Mouse (Mus musculus) ES-E14 (cell line): ENCODE results near the gene Vamp1. TPM values are rescaled to one million over a fixed set of nuclear protein-coding genes. Genes with fewer than 3 reads are reported as not detected.

Experiments used
- DNase-seq: peaks from one replicate; pipeline ENCODE4 v3.0.0-alpha.2; 2013; ENCODE audit warnings: low read depth, low spot score
- H3K27ac ChIP-seq: 2 replicates; pipeline ENCODE4 v1.5.1; 2012; ENCODE audit warnings: low read depth, mild to moderate bottlenecking, low read length, moderate library complexity, mixed read lengths; ENCODE audit not compliant: poor library complexity, insufficient read depth, severe bottlenecking
- H3K36me3 ChIP-seq: 2 replicates; pipeline ENCODE4 v1.6.1; 2012; ENCODE audit warnings: mild to moderate bottlenecking, low read length, moderate library complexity, mixed read lengths; ENCODE audit not compliant: control insufficient read depth, poor library complexity, insufficient read depth, severe bottlenecking
- H3K4me1 ChIP-seq, 2 experiments: fragments of 150-350 bp in 1 of 2; sonication (generic) in 1 of 2; 2 replicates each; pipeline ENCODE4 v1.6.1; 2012; ENCODE audit warnings: low read length in 2 of 2, mild to moderate bottlenecking in 1 of 2, mixed read lengths in 1 of 2; ENCODE audit not compliant: control insufficient read depth in 2 of 2, insufficient read depth in 2 of 2, poor library complexity in 1 of 2
- H3K4me3 ChIP-seq, 2 experiments: fragments of 150-350 bp in 1 of 2; sonication (generic) in 1 of 2; 2 replicates each; pipeline ENCODE4 v1.5.1; 2012; ENCODE audit warnings: low read length in 2 of 2, low read depth in 1 of 2, mild to moderate bottlenecking in 1 of 2, mixed read lengths in 1 of 2; ENCODE audit not compliant: insufficient read depth in 1 of 2, poor library complexity in 1 of 2, severe bottlenecking in 1 of 2
- H3K9ac ChIP-seq: 2 replicates; pipeline ENCODE4 v1.6.1; 2012; ENCODE audit warnings: low read depth, mild to moderate bottlenecking, low read length, mixed read lengths; ENCODE audit not compliant: poor library complexity, insufficient read depth, severe bottlenecking
- H3K9me3 ChIP-seq: fragments of 150-350 bp; sonication (generic); 2 replicates; pipeline ENCODE4 v1.6.1; 2012; ENCODE audit warnings: low read depth, mild to moderate bottlenecking, low read length; ENCODE audit not compliant: control insufficient read depth, insufficient read depth
- CHD2 ChIP-seq: IDR thresholded peaks from 2 replicates; pipeline ENCODE4 v1.6.1; 2014; ENCODE audit warnings: mild to moderate bottlenecking, low read depth, low read length, inconsistent platforms
- HCFC1 ChIP-seq: IDR thresholded peaks from 2 replicates; pipeline ENCODE4 v1.6.1; 2012; ENCODE audit warnings: low read length, inconsistent platforms, borderline replicate concordance; ENCODE audit not compliant: insufficient read depth
- MAFK ChIP-seq: IDR thresholded peaks from 2 replicates; pipeline ENCODE4 v1.6.1; 2014; ENCODE audit warnings: mild to moderate bottlenecking, low read depth, low read length, inconsistent platforms; ENCODE audit not compliant: insufficient read depth
- ZC3H11A ChIP-seq: IDR thresholded peaks from 2 replicates; pipeline ENCODE4 v1.6.1; 2012; ENCODE audit warnings: low read depth, mild to moderate bottlenecking, inconsistent platforms, low read length, borderline replicate concordance
- ZNF384 ChIP-seq: IDR thresholded peaks from 2 replicates; pipeline ENCODE4 v1.6.1; 2012; ENCODE audit warnings: low read depth, low read length, inconsistent platforms
- in situ Hi-C, 2 experiments: fragments of 600-800 bp; cut with MboI; formaldehyde crosslinking; loops; one replicate each; pipeline ENCODE4 v1.15.1; 2025; ENCODE audit warnings: low sequenced_read_pairs in 2 of 2, inconsistent platforms in 1 of 2; ENCODE audit not compliant: unreplicated experiment in 2 of 2
- total RNA-seq: library from RNA; depleted of rRNA; stranded (reverse); fragments of 300-350 nt; gene quantifications from 2 replicates; pipeline ENCODE4 v1.2.3, GENCODE M21; 2012

The Vamp1 gene
- total RNA-seq, 1 experiment, result 3.5 TPM

DNA sequence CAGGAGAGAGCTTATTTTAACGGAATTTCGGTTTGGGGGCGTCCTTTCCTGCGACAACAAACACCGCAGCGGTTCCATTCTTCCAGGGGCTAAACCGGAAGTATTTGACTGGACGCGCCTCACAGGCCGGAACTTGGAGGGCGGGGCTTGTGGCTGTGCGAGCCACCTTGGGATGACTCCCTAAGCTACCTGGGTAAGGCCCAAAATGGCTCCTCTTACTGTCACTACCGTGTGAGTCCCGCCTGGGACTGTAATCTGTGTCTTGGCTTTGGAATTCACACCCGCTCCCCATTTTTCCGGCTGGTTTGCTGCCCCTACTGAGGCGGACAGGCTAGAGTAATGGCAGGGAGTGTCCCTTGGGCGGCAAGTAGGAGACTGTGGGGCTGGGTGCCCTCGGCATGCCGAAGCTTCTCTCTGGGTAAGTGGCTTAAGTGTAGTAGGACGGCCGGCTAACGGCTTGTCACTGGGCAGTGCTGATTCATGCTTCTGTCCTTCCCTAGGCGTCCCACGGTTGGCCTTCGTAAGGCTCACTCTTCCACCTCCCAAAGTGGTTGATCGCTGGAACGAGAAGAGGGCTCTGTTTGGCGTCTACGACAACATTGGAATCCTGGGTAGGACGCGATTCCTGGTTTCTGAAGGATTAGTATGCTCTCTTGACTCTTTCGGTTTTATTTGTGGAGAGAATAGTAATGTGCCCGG is 23.2 kb upstream of the Vamp1 start:
- Histone ChIP-seq H3K36me3 (peaks cover 20% of the 10 kb centered on the region), H3K4me1 (peaks cover 4 to 5% of the 10 kb centered on the region in 2 experiments; a peak in 2 of 4 replicates), H3K27ac (peak overlapping the region; percentile 100), H3K9ac (peak overlapping the region; percentile 100), H3K4me3 (peak overlapping the region; percentile 97 to 99), H3K9me3 (no peaks in the 10 kb centered on the region)
- no peak for TF ChIP-seq ZC3H11A
- TF ChIP-seq HCFC1, result no peak
- no peak for TF ChIP-seq ZNF384
- TF ChIP-seq CHD2, result no peak
- no peak for TF ChIP-seq MAFK
- peak; percentile 92 for DNase-seq
- in situ Hi-C loops, result no loop called here

DNA sequence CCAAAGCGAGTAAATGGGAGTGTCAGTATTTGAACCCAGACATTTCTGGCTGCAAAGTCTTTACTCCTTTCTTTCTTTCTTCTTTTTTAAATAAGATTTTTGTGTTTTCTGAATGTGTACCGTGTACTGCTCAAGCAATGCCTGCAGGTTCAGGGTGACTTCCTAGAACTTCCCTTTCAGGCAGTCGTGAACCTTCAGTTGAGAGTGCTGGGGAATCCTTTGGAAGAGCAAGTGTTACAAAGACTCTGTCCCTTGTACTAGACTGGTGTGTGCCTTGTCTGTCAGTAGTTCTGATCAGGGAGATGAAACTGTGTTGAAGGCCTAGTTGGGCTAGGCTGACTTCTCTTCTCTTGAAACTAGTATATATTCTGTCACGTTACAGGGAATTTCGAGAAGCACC is 22.5 kb upstream of the Vamp1 start:
- no peak for TF ChIP-seq MAFK
- TF ChIP-seq HCFC1, result no peak
- no peak for TF ChIP-seq ZC3H11A
- TF ChIP-seq CHD2, result no peak
- H3K4me1 ChIP-seq, result peaks cover 6 to 7% of the 10 kb centered on the region in 2 experiments; a peak in 3 of 4 replicates
- peak overlapping the region; percentile 100 for H3K9ac ChIP-seq
- no peak for DNase-seq
- H3K27ac ChIP-seq, result peak overlapping the region; percentile 100; the same call in 1 of the 2 replicates
- in situ Hi-C loops, result no loop called here
- no peaks in the 10 kb centered on the region for H3K9me3 ChIP-seq
- H3K36me3 ChIP-seq, result peaks cover 15% of the 10 kb centered on the region
- H3K4me3 ChIP-seq, result peak overlapping the region; percentile 97 to 99

DNA sequence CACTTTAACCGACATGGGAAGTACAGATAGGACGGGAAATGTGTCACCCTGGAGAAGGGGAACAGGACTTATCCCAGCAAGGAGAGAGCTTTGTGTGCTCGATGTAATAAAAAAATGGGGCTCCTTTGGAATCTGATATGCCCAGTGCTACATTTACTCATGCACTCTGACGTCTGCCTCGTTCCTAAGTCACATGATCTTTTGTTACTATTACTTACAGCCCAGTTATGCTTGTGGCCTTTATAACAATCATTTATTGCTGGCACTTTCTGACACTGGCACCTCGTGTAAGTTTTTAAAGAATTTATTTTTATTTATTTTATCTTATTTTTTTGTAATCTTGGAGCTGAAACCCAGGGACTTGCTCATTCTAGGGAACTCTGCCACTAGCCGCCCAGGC is 22.0 kb upstream of the Vamp1 start:
- H3K27ac ChIP-seq, result no peak overlapping the region
- H3K9ac ChIP-seq, result no peak overlapping the region
- H3K36me3 ChIP-seq, result peaks cover 12% of the 10 kb centered on the region
- H3K4me1 ChIP-seq, result peaks cover 6 to 10% of the 10 kb centered on the region in 2 experiments; a peak in 3 of 4 replicates
- in situ Hi-C loops, result no loop called here
- no peak for TF ChIP-seq ZC3H11A
- no peak for TF ChIP-seq ZNF384
- TF ChIP-seq CHD2, result no peak
- no peak for TF ChIP-seq MAFK
- TF ChIP-seq HCFC1, result no peak
- no peaks in the 10 kb centered on the region for H3K9me3 ChIP-seq
- no peak overlapping the region for H3K4me3 ChIP-seq
- DNase-seq, result no peak

DNA sequence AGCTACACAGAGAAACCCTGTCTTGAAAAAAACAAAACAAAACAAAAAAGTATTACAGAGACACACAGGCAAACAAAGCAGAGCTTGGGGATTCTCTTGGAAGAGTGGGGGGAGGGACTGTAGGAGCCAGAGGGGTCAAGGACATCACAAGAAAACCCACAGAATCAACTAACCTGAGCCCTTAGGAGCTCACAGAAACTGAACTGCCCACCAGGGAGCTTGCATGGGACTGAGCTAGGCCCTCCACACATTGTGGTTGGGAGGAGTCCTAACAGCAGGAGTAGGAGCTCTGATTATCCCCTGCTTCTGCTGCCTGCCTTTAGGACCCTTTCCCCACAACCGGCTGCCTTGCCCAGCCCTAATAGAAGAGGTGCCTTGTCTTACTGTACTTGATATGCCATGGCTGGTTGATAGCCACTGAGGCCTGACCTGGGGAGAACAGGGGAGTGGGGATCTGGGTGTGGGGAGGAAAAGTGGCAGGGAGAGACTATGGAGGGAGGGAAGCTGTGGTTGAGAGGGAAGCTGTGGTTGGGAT is 19.7 kb upstream of the Vamp1 start:
- peaks cover 2% of the 10 kb centered on the region for H3K36me3 ChIP-seq
- TF ChIP-seq CHD2 (no peak), MAFK (no peak), ZC3H11A (no peak), ZNF384 (no peak), HCFC1 (no peak)
- H3K9me3 ChIP-seq, result no peaks in the 10 kb centered on the region
- no peak for DNase-seq
- peaks cover 6 to 12% of the 10 kb centered on the region in 2 experiments for H3K4me1 ChIP-seq
- H3K9ac ChIP-seq, result peak overlapping the region; percentile 60
- in situ Hi-C loops, result no loop called here
- no peak overlapping the region for H3K4me3 ChIP-seq
- H3K27ac ChIP-seq, result peak overlapping the region; percentile 98
